Mouse (Mus musculus) thymus, postnatal 0 days (tissue): Measurements from ENCODE around the gene Fam20b. TPM values are rescaled to one million over a fixed set of nuclear protein-coding genes. Genes with fewer than 3 reads are reported as not detected.

Experiments used
- DNase-seq: peaks from one replicate; pipeline ENCODE4 v3.0.0-alpha.2; 2015; ENCODE audit warnings: low spot score
- polyA plus RNA-seq: library from polyadenylated mRNA; unstranded; fragments of >200 nt; fragmentation: Nextera tagmentation; extraction: Ambion mirVana; gene quantifications from 2 replicates; pipeline ENCODE4 v1.2.1, GENCODE M21; 2015

Gene Fam20b
- 11.8 and 12.3 TPM in 2 replicates for polyA plus RNA-seq

GRCm38 (mm10) chr1:156718950-156719805, at the start of gene Fam20b:
Gene Fam20b (minus strand): TSS chr1:156719086.
- peak; percentile 93 for DNase-seq

- DNase-seq = no peak
These were observed 46.4 kb upstream of the Fam20b start for GRCm38 (mm10) chr1:156765311-156765710.

GRCm38 (mm10) chr1:156764584-156764983, 45.7 kb upstream of the Fam20b start:
- DNase-seq = no peak

GRCm38 (mm10) chr1:156763280-156763679, 44.4 kb upstream of the Fam20b start:
- DNase-seq = no peak

GRCm38 (mm10) chr1:156761430-156761801, 42.5 kb upstream of the Fam20b start:
- DNase-seq = no peak

GRCm38 (mm10) chr1:156760549-156761429, 41.9 kb upstream of the Fam20b start:
- no peak for DNase-seq

GRCm38 (mm10) chr1:156758326-156758725, 39.4 kb upstream of the Fam20b start:
- no peak for DNase-seq

GRCm38 (mm10) chr1:156754608-156755413, 35.9 kb upstream of the Fam20b start:
- no peak for DNase-seq

- DNase-seq = peak; percentile 66
These were observed 34.1 kb upstream of the Fam20b start for GRCm38 (mm10) chr1:156752990-156753389.

GRCm38 (mm10) chr1:156752020-156752724, 33.3 kb upstream of the Fam20b start:
- peak; percentile 85 for DNase-seq

GRCm38 (mm10) chr1:156750261-156750660, 31.4 kb upstream of the Fam20b start:
- no peak for DNase-seq

GRCm38 (mm10) chr1:156749136-156749535, 30.2 kb upstream of the Fam20b start:
- no peak for DNase-seq

- no peak for DNase-seq
These were observed 29.6 kb upstream of the Fam20b start for GRCm38 (mm10) chr1:156748435-156749005.

GRCm38 (mm10) chr1:156745188-156745810, 26.4 kb upstream of the Fam20b start:
- no peak for DNase-seq

- peak; percentile 67 for DNase-seq
These were observed 22.9 kb upstream of the Fam20b start for GRCm38 (mm10) chr1:156741482-156742411.

GRCm38 (mm10) chr1:156735788-156736187, 16.9 kb upstream of the Fam20b start:
- no peak for DNase-seq

GRCm38 (mm10) chr1:156734019-156734418, 15.1 kb upstream of the Fam20b start:
- DNase-seq = no peak

GRCm38 (mm10) chr1:156733559-156733958, 14.7 kb upstream of the Fam20b start:
- no peak for DNase-seq

GRCm38 (mm10) chr1:156732996-156733395, 14.1 kb upstream of the Fam20b start:
- no peak for DNase-seq
